Mouse (Mus musculus) heart, postnatal 10 days (tissue): ENCODE measurements around the gene Trpc5. TPM values are rescaled to one million over a fixed set of nuclear protein-coding genes. Genes with fewer than 3 reads are reported as not detected.

Experiments used
- DNase-seq, 2 experiments: peaks; one replicate each; pipeline ENCODE4 v3.0.0; 2021
- intact Hi-C: fragments of 180-260 bp; cut with DNase I; formaldehyde crosslinking; loops from one replicate; pipeline ENCODE4 v1.15.1; 2025
- total RNA-seq, 2 experiments: library from RNA; stranded (reverse); gene quantifications; 2 replicates each; pipeline ENCODE4 v1.2.3; 2021

Gene Trpc5
- not detected for total RNA-seq

DNA sequence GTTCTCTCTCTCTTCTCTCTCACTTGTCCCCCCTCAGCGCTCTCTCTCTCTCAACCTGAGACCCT lies at the start of gene Trpc5:
TSS of gene Trpc5 (minus strand) at position 39 of the 65 bp plus-strand sequence.
- DNase-seq: no peak
- intact Hi-C loops: no loop called here

GRCm38 (mm10) chrX:144716330-144716729 lies 28.4 kb upstream of the Trpc5 start:
- intact Hi-C loops: no loop called here
- no peak for DNase-seq

- intact Hi-C loops: no loop called here
- DNase-seq: peak in 1 of 2 experiments; percentile 1
Observed at GRCm38 (mm10) chrX:144689859-144690181, 1.8 kb upstream of the Trpc5 start.

GRCm38 (mm10) chrX:144689119-144689858 lies 1.3 kb upstream of the Trpc5 start:
- intact Hi-C loops: no loop called here
- DNase-seq: no peak

DNA sequence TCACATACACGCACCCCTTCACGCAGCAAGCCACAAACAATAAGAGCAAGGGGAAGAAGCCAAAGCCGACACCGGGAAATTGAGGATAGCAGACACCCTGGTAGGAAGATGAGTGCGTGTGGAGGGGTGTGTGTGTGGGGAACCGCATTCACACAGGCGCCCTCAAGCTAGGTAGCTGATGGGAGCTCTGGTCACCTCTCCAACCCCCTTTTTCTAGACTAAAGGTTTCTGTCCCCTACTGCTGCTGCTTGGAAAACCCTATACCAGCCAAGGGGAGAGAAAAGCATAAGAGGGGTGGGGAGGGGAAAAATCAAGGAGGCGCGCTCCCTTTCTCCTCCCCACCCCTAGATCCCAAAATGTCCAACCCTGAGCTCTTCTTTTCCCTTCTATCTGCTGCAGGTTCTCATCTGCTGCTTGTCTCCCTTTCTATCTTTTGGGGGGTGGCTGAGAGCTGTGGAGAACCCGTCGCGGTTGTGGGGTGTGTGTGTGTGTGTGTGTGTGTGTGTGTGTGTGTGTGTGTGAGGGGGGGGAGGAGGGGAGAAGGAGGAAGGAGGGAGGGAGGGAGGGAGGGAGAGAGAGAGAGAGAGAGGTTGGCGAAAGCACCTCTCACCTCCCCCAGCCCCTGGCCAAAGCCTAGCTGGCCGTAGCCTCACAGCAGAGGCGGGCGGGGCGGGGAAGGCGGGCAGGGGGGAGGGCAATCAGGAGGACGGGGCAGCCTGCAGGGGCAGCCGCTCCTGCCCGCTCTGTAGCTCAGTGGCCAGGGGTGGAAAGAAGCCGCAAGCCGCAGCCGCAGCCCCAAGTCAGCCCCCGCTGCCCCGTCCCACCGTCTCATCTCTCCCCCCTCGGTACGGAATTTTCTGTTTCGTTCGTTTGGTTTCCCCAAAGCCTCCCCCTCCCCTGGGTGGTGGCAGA lies 483 bp upstream of the Trpc5 start, which contains the start of gene Rtl4:
TSS of gene Rtl4 (plus strand) at position 701 of the 912 bp plus-strand sequence.
- intact Hi-C loops: no loop called here
- peak in 1 of 2 experiments; percentile 0 for DNase-seq

DNA sequence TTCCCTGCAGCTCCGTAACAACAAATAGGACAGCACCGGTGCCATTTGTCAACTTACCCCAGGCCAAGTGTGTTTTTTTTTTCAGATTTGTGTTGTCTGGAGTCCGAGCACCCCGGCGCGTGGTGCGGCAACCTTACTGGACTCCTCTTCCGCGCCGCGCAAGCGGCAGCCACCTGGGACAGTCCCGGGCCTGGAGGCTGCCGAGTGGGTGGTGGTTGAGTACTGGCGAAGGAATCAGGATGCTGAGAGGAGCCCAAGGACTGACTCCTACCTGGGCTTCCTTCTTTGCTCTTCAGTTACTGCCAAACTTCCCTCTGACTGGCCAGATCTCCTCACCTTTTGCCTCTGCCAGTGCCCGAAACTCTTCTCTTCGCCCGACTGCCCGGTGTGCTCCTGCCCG lies 238 bp downstream of the Trpc5 start:
- DNase-seq: no peak
- intact Hi-C loops: no loop called here

- intact Hi-C loops: no loop called here
- no peak for DNase-seq
Observed at GRCm38 (mm10) chrX:144652196-144652595, 35.8 kb downstream of the Trpc5 start.

GRCm38 (mm10) chrX:144645394-144645793 lies 42.6 kb downstream of the Trpc5 start:
- intact Hi-C loops: loop anchor here (1.0 kb wide), 1 partner anchor 240 kb away; no protein-coding TSS in a partner anchor
- DNase-seq: peak; percentile 1 to 2

DNA sequence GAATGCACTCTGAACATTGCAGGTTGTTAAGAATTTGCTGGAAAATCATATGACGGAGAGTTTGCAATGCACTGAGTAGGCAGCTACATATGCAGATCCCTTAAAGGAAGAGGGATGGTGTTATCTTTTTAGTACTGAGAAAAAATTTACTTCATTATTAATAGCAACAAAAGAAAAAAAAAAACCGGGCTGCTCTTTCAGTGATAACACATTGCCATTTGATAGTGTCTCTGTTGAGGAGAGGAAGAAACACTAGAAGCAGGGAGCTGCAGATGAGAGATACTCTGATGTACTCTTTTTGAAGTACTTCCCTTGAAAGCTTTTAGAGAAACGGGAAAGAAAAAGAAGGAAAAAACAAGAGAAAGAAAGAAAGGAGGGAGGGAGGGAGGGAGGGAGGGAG lies 43.2 kb downstream of the Trpc5 start:
- no peak for DNase-seq
- intact Hi-C loops: loop anchor here (1.0 kb wide), 1 partner anchor 239 kb away; no protein-coding TSS in a partner anchor

DNA sequence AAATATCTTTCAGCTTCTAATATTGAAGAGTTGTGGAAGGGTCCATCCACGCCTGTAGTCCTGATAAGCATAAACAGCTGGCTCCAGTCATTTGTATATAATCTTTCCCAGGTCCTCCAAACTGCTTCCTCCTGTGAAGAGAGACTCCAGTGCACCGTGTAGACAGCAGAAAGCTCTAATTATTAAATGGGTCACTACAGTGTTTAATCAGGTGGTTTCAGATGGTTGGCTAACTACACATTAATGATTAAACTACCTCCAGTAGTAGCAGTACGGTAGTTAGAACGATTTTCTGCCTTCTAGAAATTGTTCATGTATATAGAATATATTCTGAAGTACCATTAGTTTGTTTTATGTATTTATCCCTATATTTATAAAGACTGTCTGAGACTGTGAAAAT lies 75.2 kb downstream of the Trpc5 start:
- DNase-seq: no peak
- intact Hi-C loops: no loop called here

GRCm38 (mm10) chrX:144536431-144536830 lies 151.5 kb downstream of the Trpc5 start:
- DNase-seq: no peak
- intact Hi-C loops: no loop called here

DNA sequence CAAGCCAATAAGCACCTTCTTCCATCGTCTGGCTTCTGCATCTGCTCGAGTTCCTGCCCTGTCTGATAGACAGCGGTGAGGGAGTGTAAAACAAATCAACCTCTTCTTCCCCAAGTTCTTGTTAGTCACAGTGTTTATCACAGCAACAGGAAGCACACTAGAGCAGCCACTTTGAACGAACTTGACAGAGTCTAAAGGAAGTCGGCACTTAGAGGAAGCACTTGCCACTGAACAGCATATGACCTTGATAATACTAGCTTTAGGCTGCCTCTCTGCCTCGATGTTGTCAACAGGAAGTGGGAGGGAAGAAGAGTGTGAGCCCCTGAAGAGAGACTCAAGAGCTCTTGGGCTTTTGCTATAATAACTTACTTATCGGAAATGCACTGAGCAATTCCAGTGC lies 161.9 kb downstream of the Trpc5 start:
- intact Hi-C loops: no loop called here
- DNase-seq: peak in 1 of 2 experiments; percentile 2

DNA sequence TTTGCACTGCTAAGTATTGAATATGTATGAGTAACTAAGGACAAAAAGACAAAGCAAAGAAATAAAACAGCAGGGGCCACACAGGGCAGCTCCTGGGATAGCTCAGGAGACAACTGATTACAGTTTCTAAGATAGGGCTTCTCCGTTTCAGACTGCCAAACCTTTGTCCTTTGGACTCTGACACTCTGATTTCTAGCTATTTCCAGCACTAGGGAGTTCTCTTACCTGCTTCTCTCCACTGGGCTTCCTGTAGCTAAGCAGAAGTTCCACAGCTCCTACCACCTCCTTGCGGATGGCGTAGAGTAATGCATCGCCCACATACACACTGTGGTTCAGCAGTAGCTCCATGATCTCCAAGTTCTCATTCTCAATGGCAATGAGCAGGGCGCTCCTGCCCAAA lies 164.7 kb downstream of the Trpc5 start:
- intact Hi-C loops: no loop called here
- DNase-seq: no peak

- DNase-seq: no peak
- intact Hi-C loops: no loop called here
Observed at GRCm38 (mm10) chrX:144491394-144491793, 196.6 kb downstream of the Trpc5 start.

DNA sequence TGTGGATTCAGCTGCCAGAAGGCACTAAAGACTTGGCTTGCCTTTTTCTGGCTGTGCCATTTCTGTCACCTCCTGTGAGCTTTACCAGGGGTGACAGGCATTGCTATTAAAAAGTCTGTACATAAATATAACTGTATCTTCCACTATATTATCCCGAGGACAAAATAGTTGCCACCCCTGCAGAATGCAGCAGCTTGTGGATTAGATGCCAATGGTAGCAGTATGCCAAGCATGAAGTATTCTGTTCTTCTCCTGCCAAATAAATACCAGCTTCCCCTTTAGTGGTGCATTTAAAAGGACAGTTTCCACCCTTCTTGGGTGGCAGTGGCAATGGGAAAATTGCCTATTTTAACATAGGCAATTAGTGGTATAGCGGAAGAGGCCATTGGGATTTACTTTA lies 223.6 kb downstream of the Trpc5 start:
- intact Hi-C loops: no loop called here

GRCm38 (mm10) chrX:144456281-144456680 lies 231.7 kb downstream of the Trpc5 start, which contains the start of gene Trpc5os:
Trpc5os (plus strand) TSS chrX:144456581.
- intact Hi-C loops: no loop called here
- no peak for DNase-seq

More for the DNA sequence above, 223.6 kb downstream of the Trpc5 start:
- DNase-seq: peak; percentile 11 to 29

- intact Hi-C loops: no loop called here
- DNase-seq: no peak
Observed at GRCm38 (mm10) chrX:144423848-144424247, 264.1 kb downstream of the Trpc5 start.

- no peak for DNase-seq
- intact Hi-C loops: no loop called here
Observed at GRCm38 (mm10) chrX:144421091-144421490, 266.9 kb downstream of the Trpc5 start.

- intact Hi-C loops: no loop called here
- DNase-seq: no peak
Observed at GRCm38 (mm10) chrX:144420259-144420658, 267.7 kb downstream of the Trpc5 start.

DNA sequence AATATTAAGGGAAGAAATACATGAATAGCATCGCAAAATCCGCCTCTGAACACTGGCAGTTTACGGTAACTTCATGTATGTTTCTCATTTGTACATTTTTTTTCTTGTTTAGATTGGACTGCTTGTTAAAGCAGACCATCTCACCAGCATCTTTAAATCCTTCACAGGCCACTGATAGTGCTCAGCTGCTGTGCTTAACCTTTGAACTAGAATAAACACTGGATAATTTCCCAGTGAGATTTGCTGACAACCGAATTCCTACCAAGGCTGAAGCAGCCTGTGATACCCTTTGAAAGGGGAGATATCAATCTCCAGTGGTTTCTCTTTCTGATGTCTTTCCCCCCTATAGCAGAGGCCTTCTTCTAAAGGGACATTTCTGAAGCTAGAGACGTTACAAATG lies 279.9 kb downstream of the Trpc5 start:
- no peak for DNase-seq
- intact Hi-C loops: no loop called here

GRCm38 (mm10) chrX:144403526-144403925 lies 284.5 kb downstream of the Trpc5 start:
- intact Hi-C loops: loop anchor here (5.0 kb wide), 1 partner anchor 904 kb away; no protein-coding TSS in a partner anchor
- DNase-seq: peak; percentile 48 to 67

DNA sequence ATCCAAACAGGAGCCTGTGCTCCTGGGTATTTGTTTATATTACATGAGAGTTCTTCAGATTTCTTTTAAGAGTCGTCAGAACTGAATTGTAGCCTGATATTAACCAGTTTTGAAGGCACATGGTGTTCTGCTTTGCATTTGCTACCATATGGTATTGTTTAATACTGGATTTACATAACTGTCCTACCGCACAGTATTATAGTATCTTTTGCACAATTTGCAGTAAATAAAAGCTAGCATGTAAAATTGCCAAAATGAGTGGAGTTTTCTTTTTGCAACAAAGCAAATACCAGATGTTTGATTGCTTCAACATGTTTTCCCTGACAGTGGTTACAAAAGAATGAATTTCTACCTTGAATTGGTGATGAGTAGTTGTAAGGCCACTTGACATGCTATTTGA lies 313.8 kb downstream of the Trpc5 start:
- intact Hi-C loops: no loop called here

More for the DNA sequence above, 313.8 kb downstream of the Trpc5 start:
- no peak for DNase-seq
